Mouse (Mus musculus) layer of hippocampus, adult 9-11 months (tissue): Measurements from ENCODE around the gene Angel1.
A peak's percentile ranks its signal among the peaks of the same experiment; 100 is the strongest.

ENCODE experiments used
- DNase-seq: peaks from one replicate; pipeline ENCODE4 v3.0.0; 2022

Gene Angel1

DNA sequence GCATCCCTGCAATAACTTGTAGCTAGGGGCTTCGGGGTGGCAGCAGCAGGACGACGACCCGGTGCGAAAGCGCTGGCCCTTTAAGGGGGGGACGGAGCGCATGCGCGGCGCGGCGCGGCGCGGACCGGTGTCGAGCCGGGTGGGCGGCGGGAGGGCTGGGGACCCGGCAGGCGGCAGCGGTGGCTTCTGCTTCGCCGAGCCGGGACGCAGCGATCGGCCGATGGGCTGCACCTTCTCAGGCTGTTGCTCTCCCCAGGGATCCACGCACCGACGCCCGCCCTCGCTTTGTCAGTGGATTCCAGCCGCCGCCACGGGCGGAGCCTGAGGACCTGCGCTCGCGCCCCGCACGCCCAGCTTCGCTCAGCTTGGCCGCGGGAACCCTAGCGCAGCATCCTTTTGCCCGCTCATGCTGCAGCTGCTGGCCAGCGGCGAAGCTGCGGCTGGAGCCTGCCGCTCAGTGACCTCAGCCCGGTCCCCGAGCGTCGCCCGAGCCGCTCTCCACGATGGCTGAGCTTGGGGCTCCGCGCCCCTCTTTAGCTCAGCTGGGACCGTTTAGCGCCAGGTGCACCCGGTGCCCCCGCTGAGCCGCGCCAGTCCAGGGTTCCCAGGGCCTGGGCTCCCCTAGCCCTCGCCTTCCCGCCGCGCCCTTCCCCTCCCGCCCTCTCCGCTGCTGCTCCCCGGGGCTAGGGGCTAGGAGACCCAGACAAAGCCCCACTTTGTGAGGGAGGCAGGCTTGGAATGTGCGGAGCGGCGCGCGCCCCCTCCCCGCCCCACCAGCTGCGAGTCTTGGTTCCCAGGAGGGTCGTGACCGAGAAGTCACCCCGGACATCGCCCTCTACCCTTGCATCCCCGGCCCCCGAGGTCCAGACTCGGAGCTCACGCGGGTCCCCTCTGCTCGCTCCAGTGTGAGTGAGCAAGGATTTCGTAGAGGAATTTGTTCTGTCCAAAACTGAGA, 47.4 kb downstream of the Angel1 start, which contains the start of gene Vash1:
TSS of gene Vash1 (plus strand) at position 110 of the 955 bp plus-strand sequence.
- peak; percentile 65 for DNase-seq

GRCm38 (mm10) chr12:86672507-86672906, 53.8 kb downstream of the Angel1 start:
- no peak for DNase-seq

DNA sequence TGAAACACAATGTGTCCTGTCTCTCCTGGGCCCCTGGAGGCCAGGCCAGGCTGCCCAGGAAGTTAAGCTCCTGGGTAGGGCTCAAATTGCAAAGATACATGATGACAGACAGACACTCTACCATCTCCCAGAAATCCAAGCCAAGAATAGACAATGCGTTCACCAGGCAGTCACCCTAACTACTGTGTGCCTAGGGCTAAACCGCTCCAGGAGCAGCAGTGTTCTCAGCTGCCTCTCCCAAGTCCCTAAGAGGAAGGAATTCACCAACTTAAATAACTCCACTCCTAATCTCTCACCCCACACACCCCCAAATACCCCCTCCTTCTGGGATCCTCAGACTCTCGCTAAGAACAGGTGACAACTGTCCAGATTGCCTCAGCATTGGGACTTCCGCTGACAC, 54.2 kb downstream of the Angel1 start:
- no peak for DNase-seq

- peak; percentile 86 for DNase-seq
These were observed 57.9 kb downstream of the Angel1 start for GRCm38 (mm10) chr12:86668404-86668803.

GRCm38 (mm10) chr12:86665656-86666055, 60.6 kb downstream of the Angel1 start:
- no peak for DNase-seq

- DNase-seq = no peak
These were observed 65.8 kb downstream of the Angel1 start for GRCm38 (mm10) chr12:86660466-86660865.

- no peak for DNase-seq
These were observed 66.8 kb downstream of the Angel1 start for GRCm38 (mm10) chr12:86659447-86659968.

DNA sequence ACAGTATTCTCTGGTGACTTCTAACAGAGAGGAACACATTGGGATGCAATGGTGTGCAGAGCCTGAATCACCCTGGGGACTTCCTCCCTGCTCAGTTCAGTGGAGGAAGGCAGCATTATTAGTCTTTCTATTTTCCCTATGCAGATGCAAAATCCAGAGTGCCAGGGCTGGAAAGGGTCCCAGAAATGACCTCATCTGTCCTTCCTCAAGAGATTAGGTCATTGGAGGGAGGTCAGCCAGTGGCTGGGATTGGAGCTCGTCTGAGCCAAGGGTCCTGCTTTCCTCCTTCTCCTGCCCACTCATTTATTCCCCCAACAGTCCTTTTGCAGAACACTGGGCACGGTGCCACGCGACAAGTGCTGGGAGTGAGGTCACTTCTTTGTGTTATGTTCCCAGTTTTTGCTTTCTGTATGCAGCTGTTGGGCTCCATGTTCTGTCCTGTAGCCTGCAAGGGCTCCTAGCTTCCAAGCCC, 73.7 kb downstream of the Angel1 start:
- DNase-seq = peak; percentile 89

GRCm38 (mm10) chr12:86651301-86651860, 74.9 kb downstream of the Angel1 start:
- peak; percentile 59 for DNase-seq
